Mouse (Mus musculus) duodenum, adult 2 months (tissue): Measurements from ENCODE around the gene Trmt1. TPM values are rescaled to one million over a fixed set of nuclear protein-coding genes. Genes with fewer than 3 reads are reported as not detected.

Experiments
- polyA plus RNA-seq: library from polyadenylated mRNA; depleted of rRNA; stranded (reverse); fragments of >200 nt; gene quantifications from 2 replicates; pipeline ENCODE4 v1.2.3, GENCODE M21; 2012; ENCODE audit warnings: low replicate concordance; rRNA removed

Trmt1 gene
- polyA plus RNA-seq: 66.4 and 90.1 TPM in 2 replicates

DNA sequence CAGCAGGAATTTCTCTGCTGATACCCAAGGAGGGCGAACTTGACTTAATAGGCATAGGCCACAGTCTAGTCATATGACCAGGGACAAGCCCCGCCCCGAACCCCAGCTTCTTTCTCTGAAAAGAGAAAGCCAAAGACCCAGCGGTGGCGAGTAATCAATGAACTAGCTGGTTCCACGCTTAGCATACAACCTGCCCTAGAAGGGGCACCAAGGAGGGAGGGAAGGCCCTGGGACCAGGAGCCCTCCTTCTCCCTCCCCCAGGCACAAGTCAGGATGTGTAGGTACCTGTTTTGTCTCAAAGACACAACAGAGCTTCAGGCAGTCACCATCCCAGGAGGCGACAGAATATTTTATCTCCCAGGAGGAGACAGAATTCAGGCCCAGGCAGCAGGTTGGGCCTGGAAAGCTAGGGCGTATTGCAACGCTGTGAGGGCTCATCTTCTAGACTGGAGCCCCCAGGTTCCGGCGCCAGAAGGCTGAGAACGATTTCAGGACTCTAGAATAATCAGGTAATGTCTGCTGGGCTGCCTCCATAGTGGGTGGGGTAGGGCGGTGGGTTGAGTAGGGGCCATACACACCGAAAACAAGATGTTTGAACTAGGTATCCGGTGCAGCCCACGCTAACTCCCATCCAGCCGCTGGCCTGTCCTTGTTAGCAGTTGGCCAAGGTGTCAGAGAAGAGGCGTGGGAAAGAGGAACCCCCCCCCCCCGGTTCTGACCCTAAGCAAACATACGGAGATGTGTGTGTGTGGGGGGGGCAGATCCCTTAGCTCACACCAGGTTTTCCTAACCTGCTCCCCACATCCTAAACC is at the start of gene Trmt1:
TSS of gene Trmt1 (plus strand) at position 117 of the 812 bp plus-strand sequence.

DNA sequence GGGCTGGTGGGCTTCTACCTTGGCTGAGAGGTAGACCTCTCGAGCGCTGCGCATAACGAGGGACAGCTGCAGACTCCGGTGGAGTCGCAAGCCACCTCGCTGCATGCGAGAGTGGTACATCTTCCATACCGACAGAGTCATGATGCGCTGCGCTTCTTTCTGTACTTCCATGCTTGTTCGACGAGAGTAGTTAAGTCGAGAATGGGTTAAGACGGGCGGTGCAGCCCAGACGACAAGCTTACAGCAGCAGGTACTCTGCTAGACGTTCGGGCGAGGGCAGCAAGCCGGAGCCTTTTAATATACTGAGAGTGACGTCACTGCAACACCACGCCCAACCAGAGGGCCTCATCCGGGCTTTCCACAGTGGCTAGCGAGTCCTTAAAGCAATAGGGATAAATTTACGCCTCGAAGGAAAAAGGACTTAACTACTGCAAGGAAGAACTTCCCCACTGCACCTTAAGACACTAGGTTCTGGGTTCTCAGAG is 23.5 kb upstream of the Trmt1 start, which contains the start of gene Ier2:
TSS of gene Ier2 (minus strand) at position 272 of the 485 bp plus-strand sequence.

DNA sequence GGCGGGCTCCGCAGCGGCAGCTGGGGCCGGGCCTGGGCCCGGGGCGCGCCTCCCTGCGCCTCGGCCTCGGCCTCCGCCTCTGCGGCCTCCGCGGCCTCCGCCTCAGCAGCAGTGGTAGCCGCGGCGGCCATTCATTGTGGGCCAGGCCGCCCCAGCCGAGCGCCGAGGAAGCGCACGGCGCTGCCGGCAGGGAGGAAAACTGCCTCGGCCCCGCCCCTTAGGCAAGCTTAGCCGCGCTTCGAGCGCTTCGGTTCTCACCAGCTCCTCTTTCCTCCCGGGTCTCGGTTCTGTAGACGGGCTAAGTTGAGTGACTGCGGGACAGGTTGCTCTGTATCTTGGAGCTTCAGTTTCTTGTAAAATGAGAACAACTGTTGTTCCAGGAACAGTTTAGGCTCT is 1.6 kb downstream of the Trmt1 start, which contains the start of gene Nacc1:
TSS of gene Nacc1 (minus strand) at position 158 of the 396 bp plus-strand sequence.

DNA sequence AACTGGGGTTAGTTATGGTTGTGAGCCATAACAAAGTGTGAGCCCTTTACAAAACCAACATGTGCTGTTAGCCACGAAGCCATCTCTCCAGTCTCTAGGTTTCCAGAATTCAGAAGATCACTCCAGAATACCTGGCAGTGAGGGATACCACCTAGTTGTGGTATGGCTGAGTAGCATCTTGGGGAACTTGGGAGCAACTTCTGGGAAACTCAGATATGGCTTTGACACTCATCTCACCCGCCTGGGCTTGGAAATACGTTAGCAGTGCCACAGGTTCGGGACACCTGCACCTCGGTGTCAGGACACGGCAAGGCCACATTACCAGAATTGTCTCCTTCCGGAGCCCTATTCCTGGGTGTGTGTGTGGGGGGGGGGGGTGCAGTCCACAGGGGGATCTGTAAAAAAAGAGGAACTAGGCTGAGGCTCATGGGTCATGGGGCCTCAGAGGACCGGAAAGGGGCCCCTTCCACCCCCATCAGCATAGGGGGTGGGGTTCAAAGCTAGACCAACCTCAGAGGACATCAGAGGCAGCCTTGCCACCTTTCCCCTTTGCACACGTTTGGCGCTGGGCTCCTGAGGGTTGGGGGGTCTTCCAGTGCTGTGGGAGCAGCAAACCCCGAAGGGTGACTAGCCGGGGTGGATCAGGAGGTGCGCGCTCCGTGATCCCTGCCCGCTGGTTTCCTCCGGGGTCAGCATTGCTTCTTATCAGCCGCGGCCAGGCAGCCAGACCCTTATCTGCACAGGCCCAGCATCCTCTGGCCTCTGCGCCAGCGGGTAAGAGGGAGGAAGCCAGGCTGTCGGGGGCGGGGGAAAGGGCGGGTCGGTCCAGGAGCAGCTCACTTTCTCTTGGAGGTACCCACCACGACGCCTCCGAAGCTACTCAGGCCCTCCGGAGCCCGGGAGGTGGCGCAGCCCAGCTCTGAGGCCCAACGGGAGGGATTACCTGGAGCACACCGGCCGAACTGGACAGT is 15.1 kb downstream of the Trmt1 start, which contains the start of gene Lyl1:
TSS of gene Lyl1 (plus strand) at position 517 of the 971 bp plus-strand sequence.

DNA sequence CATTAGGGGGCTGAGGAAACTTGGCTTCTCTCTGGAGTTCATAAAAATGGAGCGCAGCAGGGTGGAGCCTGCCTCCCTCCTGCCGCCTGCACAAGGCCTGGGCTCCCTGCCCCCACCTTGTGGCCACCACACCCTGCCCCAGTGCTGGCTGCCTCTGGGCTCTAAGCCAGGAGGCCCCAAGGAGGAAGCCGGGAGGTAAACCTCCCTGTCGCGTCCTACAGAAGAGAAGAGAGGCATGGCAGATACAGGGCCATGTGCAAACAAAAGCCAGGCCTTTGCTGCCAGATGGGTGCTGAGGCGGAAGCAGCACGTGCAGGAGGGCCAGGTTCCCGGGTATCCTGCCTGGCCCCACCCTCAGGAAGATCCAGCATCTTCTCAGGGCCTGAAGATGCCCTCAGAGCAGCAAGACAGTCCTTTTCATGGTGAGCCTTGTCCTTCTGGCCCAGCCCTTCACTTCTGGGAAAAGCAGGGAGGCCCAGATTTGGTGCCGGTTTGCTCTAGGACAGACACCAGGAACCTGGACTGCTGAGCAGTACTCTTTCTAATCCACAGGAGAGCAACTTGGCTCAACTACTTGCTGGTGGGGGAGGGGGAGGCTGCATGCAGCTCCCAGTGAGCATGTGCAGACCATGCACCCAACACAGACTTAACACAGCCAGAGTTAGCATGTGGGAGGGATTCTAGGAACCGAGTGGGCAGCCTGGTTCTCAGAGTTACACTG is 36.9 kb downstream of the Trmt1 start, which contains the start of gene G430095P16Rik:
TSS of gene G430095P16Rik (plus strand) at position 158 of the 721 bp plus-strand sequence.

Other genes starting within 250 kb of the Trmt1 start
- gene Ier2, start 23.5 kb upstream of the Trmt1 start, polyA plus RNA-seq: 43.2 and 55.4 TPM in 2 replicates
- gene Nacc1, start 1.6 kb downstream of the Trmt1 start, polyA plus RNA-seq: 74.5 and 89.2 TPM in 2 replicates
- gene Lyl1, start 15.2 kb downstream of the Trmt1 start, polyA plus RNA-seq: 5.6 and 5.9 TPM in 2 replicates
- gene G430095P16Rik, start 36.7 kb downstream of the Trmt1 start, polyA plus RNA-seq: 0.17 and 0.39 TPM in 2 replicates
- gene Nfix, start 114.0 kb downstream of the Trmt1 start, polyA plus RNA-seq: 21.9 and 35.0 TPM in 2 replicates
- gene Dand5, start 136.5 kb downstream of the Trmt1 start, polyA plus RNA-seq: 2.0 and 2.1 TPM in 2 replicates
- gene Gadd45gip1, start 145.2 kb downstream of the Trmt1 start, polyA plus RNA-seq: 45.9 and 171 TPM in 2 replicates
- gene Rad23a, start 154.4 kb downstream of the Trmt1 start, polyA plus RNA-seq: 56.0 and 74.1 TPM in 2 replicates
- 101 and 112 TPM in 2 replicates for gene Calr, start 160.6 kb downstream of the Trmt1 start, polyA plus RNA-seq
- 28.8 and 32.6 TPM in 2 replicates for gene Farsa, start 170.7 kb downstream of the Trmt1 start, polyA plus RNA-seq
- gene Syce2, start 185.8 kb downstream of the Trmt1 start, polyA plus RNA-seq: 0.37 and 0.95 TPM in 2 replicates
- 105 and 276 TPM in 2 replicates for gene Gcdh, start 207.6 kb downstream of the Trmt1 start, polyA plus RNA-seq
- gene Klf1, start 215.6 kb downstream of the Trmt1 start, polyA plus RNA-seq: 0.46 and 0.56 TPM in 2 replicates
- gene Dnase2a, start 222.3 kb downstream of the Trmt1 start, polyA plus RNA-seq: 4.7 and 4.8 TPM in 2 replicates